Mouse (Mus musculus) cortical plate, adult 2 months (tissue): ENCODE measurements at regions not wholly inside any gene's neighbourhood (a gene's known extent, or its start where the extent isn't known, plus 50 kb on each side); places are given as distances from the start of the nearest gene placed in this dataset.

Experiments used
- CTCF ChIP-seq: fragments of 200-500 bp; IDR thresholded peaks from 2 replicates; pipeline ENCODE4 v1.5.1; 2011; ENCODE audit warnings: mild to moderate bottlenecking, control low read depth, low read length; ENCODE audit not compliant: insufficient read depth; ENCODE audit errors: extremely low read depth
- POLR2A ChIP-seq: fragments of 200-500 bp; IDR thresholded peaks from 2 replicates; pipeline ENCODE4 v1.6.1; 2011; ENCODE audit warnings: mild to moderate bottlenecking, low read length, control low read depth; ENCODE audit not compliant: insufficient read depth; ENCODE audit errors: extremely low read depth

- no peak for TF ChIP-seq POLR2A
- no peak for TF ChIP-seq CTCF
Measured at GRCm38 (mm10) chr3:119653007-119653565, 131.2 kb downstream of the Ptbp2 start.
